Mouse (Mus musculus) cortical plate, adult 2 months (tissue): Measurements from ENCODE around the gene Tnip3.

Source experiments
- CTCF ChIP-seq: fragments of 200-500 bp; IDR thresholded peaks from 2 replicates; pipeline ENCODE4 v1.5.1; 2011; ENCODE audit warnings: mild to moderate bottlenecking, control low read depth, low read length; ENCODE audit not compliant: insufficient read depth; ENCODE audit errors: extremely low read depth
- POLR2A ChIP-seq: fragments of 200-500 bp; IDR thresholded peaks from 2 replicates; pipeline ENCODE4 v1.6.1; 2011; ENCODE audit warnings: mild to moderate bottlenecking, low read length, control low read depth; ENCODE audit not compliant: insufficient read depth; ENCODE audit errors: extremely low read depth

GRCm38 (mm10) chr6:65600887-65601286, 75.8 kb downstream of the Tnip3 start:
- TF ChIP-seq CTCF (no peak), POLR2A (no peak)
